Mouse (Mus musculus) testis, adult 2 months (tissue): ENCODE measurements around the gene Bbs12. TPM values are rescaled to one million over a fixed set of nuclear protein-coding genes. Genes with fewer than 3 reads are reported as not detected.

Source experiments
- H3K27ac ChIP-seq: fragments of 200-500 bp; 2 replicates; pipeline ENCODE4 v1.5.1; 2012; ENCODE audit warnings: low read depth, low read length; ENCODE audit not compliant: control insufficient read depth, insufficient read depth
- H3K27me3 ChIP-seq: fragments of 200-500 bp; 2 replicates; pipeline ENCODE4 v1.6.1; 2012; ENCODE audit warnings: mild to moderate bottlenecking, low read length, moderate library complexity; ENCODE audit not compliant: control insufficient read depth, insufficient read depth
- H3K36me3 ChIP-seq: fragments of 200-500 bp; 2 replicates; pipeline ENCODE4 v1.6.1; 2012; ENCODE audit warnings: mild to moderate bottlenecking, low read length; ENCODE audit not compliant: control insufficient read depth, insufficient read depth
- H3K4me1 ChIP-seq: fragments of 200-500 bp; 2 replicates; pipeline ENCODE4 v1.6.1; 2012; ENCODE audit warnings: low read length; ENCODE audit not compliant: control insufficient read depth, insufficient read depth
- H3K4me3 ChIP-seq: fragments of 200-500 bp; 2 replicates; pipeline ENCODE4 v1.5.1; 2012; ENCODE audit warnings: low read depth, mild to moderate bottlenecking, low read length, moderate library complexity, mixed read lengths; ENCODE audit not compliant: control insufficient read depth
- CTCF ChIP-seq: fragments of 200-500 bp; IDR thresholded peaks from 2 replicates; pipeline ENCODE4 v1.5.1; 2012; ENCODE audit warnings: low read depth, mild to moderate bottlenecking, inconsistent platforms, low read length, moderate library complexity; ENCODE audit not compliant: control insufficient read depth, insufficient read depth, insufficient replicate concordance
- POLR2A ChIP-seq: fragments of 200-500 bp; IDR thresholded peaks from 2 replicates; pipeline ENCODE4 v1.6.1; 2012; ENCODE audit warnings: low read depth, mild to moderate bottlenecking, inconsistent platforms, low read length, moderate library complexity; ENCODE audit not compliant: control insufficient read depth
- polyA plus RNA-seq: library from polyadenylated mRNA; depleted of rRNA; stranded (reverse); fragments of >200 nt; gene quantifications from 2 replicates; pipeline ENCODE4 v1.2.3, GENCODE M21; 2012; rRNA removed

Bbs12 gene
- polyA plus RNA-seq, 1 experiment = 2.4 TPM

- no peaks in the 10 kb centered on the region for H3K36me3 ChIP-seq
- H3K27me3 ChIP-seq = no peaks in the 10 kb centered on the region
- no peaks in the 10 kb centered on the region; the same call in 1 of the 2 replicates for H3K4me1 ChIP-seq
- no peak for TF ChIP-seq POLR2A
- TF ChIP-seq CTCF = no peak
- no peak overlapping the region for H3K27ac ChIP-seq
- H3K4me3 ChIP-seq = no peak overlapping the region
Measured at GRCm38 (mm10) chr3:37366381-37367053, 54.2 kb downstream of the Bbs12 start.

- Histone ChIP-seq H3K4me3 (no peak overlapping the region), H3K27ac (no peak overlapping the region), H3K4me1 (no peaks in the 10 kb centered on the region; the same call in 1 of the 2 replicates), H3K27me3 (no peaks in the 10 kb centered on the region), H3K36me3 (no peaks in the 10 kb centered on the region)
- TF ChIP-seq POLR2A = no peak
Measured at GRCm38 (mm10) chr3:37370407-37370806, 58.1 kb downstream of the Bbs12 start.

Other genes with a start within 250 kb of the Bbs12 start
- 190 and 229 TPM in 2 replicates for gene Adad1, start 249.0 kb upstream of the Bbs12 start, polyA plus RNA-seq
- gene Il2, start 186.6 kb upstream of the Bbs12 start, polyA plus RNA-seq = not detected in 2 replicates
- gene Il21, start 79.9 kb upstream of the Bbs12 start, polyA plus RNA-seq = 0.06 and 0.10 TPM in 2 replicates
- 101 and 172 TPM in 2 replicates for gene Cetn4, start 154 bp downstream of the Bbs12 start, polyA plus RNA-seq
- 0.57 and 0.75 TPM in 2 replicates for gene Fgf2, start 35.8 kb downstream of the Bbs12 start, polyA plus RNA-seq
- gene Spata5, start 107.3 kb downstream of the Bbs12 start, polyA plus RNA-seq = 14.2 and 16.3 TPM in 2 replicates
- 4.1 and 5.1 TPM in 2 replicates for gene Nudt6, start 107.7 kb downstream of the Bbs12 start, polyA plus RNA-seq